Mouse (Mus musculus) megakaryocyte, embryonic 14.5 days (primary cell): Measurements from ENCODE around the gene Fbp2.

ENCODE experiments used
- FLI1 ChIP-seq: IDR thresholded peaks from 2 replicates; pipeline ENCODE4 v1.6.1; 2012; ENCODE audit warnings: low read length, inconsistent platforms, mixed read lengths
- GATA1 ChIP-seq: IDR thresholded peaks from 3 replicates; pipeline ENCODE4 v1.6.1; 2012; ENCODE audit warnings: mixed read lengths, low read length, inconsistent platforms, borderline replicate concordance

DNA sequence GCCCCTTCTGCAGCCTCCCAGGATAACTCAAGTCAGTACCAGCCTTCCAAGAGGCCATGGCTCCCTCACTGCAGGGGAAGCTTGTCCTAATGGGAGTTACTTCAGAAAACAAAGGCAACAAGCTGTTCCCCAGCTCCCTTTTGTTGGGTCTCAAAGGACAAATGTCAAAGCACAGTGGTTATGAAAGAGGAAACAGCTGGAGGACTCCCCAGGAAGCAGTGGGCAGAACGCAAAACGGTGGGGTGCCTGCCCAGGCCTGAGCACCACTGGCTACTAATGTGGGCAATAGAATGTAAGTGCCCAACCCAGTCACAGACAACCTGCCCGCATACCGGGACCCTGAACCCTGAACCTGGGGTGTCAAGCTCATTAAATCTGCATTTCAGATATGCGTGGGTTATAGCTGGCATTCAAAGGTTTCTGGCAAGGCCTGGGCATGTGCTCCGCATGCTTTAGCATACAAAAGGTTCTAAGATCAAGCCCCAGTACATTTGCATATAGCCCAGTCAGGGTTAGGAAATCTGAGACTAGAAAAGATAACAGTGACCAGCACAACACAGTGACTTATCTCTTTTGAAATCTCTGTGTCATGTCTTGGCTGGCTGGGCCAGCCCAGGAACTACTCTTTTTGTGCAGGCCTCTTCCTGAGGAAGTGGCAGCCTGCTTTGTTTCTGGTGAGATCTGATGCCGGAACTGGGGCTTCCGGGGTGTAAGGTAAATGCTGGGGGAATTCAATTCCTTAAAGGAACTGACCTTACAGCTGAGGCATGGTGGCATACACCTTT is 21.8 kb upstream of the Fbp2 start:
- TF ChIP-seq GATA1 (no peak), FLI1 (no peak)
